Mouse (Mus musculus) spleen, postnatal 10 days (tissue): ENCODE data around the gene Col4a3bp.

Source experiments
- DNase-seq, 2 experiments: peaks; one replicate each; pipeline ENCODE4 v3.0.0; 2021 to 2022; ENCODE audit warnings: low spot score in 2 of 2

Gene Col4a3bp

DNA sequence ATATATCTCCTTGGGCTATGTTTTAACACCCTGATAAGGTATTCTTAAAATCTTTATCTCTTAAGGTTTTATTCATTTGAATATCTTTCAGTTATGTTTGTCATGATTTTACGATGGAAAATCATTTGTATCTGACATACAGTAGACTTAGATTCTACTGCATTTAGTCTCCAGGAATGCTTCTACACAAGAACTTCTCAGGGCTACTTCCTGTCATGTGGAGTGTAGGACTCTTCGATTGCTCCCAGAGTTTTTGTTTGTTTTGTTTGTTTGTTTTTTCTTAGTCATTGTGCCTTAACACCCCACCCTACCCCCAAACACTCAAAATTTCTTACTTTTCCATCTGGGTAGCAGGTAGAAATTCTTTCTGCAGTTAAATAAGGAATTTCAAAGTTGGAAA is 1.0 kb upstream of the Col4a3bp start:
- no peak for DNase-seq

DNA sequence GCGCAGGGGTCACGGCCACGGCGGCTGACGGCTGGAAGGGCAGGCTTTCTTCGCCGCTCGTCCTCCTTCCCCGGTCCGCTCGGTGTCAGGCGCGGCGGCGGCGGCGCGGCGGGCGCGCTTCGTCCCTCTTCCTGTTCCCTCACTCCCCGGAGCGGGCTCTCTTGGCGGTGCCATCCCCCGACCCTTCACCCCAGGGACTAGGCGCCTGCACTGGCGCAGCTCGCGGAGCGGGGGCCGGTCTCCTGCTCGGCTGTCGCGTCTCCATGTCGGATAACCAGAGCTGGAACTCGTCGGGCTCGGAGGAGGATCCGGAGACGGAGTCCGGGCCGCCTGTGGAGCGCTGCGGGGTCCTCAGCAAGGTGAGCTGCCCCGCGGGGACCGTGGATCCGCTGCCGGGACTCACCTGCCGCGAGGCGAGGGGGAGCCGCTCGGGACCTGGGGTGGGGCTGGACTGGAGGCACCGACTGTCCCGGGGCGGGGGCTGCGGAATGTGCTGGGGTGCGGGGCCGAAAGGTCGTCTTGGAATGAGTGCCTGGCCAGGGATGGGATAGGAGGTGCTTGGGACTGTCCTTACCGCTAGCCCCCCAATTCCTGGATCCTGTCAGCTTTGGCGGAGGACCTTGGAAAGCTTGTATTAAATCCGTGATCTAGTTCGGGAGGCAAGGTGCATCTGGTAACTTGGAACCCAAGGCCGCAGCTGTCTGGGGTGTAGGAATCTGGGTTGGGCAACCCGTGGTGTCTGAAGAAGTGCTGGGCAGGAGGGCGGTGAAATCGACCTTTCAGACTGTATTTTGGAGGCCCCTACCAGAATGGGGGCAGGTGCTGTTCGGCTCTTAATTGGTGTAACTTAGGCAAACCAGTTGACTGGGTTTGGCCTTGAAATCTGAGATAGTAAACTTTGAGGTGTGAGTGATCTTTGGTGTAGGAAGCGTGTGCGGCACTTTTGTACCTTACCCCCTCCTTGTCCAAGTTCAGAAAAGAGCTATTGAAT is 778 bp downstream of the Col4a3bp start:
- peak in 1 of 2 experiments; percentile 86 for DNase-seq

DNA sequence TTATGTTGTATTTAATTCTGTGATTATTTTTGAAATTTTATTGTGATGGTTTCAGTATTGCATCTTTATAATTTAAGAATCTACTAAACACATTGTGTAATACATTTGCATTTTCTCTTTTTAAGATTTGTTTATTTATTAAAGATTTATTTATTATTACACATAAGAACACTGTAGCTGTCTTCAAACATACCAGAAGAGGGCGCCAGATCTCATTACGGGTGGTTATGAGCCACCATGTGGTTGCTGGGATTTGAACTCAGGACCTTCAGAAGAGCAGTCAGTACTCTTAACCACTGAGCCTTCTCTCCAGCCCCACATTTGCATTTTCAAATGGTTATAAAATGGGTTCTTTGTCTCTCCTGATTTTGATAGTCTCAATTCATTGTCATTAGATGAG is 2.1 kb downstream of the Col4a3bp start:
- peak in 1 of 2 experiments; percentile 16 for DNase-seq

DNA sequence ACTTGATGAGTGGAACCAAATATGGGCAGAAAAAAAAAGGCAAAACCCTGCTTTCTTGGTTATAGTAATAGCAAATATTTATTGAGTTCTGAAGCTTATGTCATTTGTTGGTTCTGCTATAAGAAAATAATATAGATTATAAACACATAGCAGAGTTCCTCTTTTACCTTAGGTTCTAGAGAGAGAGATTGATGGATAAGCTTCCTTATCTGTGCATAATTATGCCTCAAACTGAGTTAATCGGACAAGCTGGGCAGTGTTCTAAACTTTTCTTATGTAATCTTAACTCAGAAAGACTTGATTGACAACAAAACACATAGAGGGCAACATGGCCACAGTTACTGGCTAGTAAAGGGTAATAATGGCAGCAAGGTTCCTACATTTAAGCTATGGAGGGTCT is 4.8 kb downstream of the Col4a3bp start:
- no peak for DNase-seq

DNA sequence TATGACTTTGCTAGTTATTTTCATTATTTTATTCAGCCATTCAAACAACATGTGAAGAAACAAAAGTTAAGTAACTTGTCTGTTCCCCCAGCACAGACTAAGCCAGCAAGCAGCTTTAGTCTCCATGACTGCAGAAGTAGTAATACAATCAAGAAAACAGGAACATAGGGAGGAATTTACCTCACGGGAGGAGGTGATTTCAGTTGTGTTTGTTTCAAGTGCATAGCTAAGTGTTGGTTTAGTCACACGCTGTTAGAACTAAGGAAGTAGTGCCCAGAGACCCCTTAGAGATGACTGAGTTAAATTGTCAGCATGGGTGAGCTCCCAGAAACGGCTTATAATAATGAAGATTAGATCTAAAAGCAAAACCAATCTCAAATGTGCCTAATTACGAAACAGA is 5.5 kb downstream of the Col4a3bp start:
- DNase-seq = no peak

DNA sequence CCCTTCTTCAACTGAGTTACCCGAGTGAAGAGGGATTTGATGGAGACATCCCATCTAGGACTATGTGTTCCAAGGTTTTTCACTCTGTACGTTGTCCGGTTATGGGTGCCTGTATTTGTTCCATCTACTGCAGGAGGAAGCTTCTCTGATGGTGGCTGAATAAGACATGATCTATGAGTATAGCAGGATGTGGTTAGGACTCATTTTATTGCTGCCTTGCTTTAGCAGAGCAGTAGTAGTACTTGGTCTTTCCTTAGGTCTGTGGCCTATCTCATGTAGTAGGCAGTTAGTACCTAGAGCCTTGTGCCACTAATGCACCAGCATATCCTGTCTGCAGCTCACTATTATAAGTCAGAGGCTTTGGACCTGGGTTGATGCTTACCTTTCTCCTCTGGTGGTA is 12.7 kb downstream of the Col4a3bp start:
- DNase-seq = no peak

DNA sequence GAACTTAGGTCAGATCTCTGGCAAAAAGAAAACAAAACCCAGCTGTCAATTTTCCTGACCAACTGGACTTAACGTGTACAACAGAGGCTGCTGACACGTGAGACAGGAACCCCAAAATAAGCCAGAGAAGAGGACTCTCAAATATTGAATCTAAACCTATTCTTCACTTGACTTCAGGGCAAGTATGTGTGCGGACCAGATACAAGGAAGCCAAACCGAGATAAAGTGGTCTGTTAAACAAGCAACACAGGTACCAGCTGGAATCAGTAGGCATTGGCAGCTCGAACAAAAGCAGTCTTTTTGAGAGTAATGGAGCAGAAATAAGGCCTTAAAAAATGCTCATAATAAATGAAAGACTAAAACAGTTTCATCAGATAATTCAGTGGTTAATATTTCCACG is 25.6 kb downstream of the Col4a3bp start:
- DNase-seq = no peak

DNA sequence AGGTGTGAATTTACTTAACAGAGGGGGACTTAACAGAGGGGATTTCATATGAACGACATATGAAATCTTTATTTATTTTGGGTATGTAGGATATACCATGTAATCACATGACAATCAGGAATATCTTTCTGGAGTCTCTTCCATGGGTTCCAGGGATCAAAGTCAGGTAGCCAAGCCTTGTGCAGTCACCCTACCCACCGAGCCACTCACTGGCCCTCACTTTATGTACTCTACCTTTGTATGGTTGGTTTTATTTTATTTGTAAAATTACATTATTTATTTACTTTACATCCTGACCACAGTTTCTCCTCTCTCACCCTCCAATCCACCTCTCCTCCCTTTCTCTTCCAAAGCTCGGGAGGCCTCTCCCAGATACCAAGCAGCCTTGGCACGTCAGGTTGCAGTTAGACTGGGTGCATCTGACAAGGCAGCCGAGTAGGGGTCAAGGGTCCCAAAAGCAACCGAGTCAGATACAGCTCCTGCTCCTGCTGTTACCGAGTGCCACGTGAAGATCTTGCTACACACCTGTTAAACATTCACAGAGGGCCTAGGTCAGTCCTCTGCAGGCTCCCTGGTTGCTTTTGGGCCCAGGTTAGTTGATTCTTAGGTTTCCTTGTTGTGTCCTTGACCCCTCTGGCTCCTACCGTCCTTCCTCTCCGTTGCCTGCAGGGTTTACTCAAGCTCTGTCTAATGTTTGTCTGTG is 28.0 kb downstream of the Col4a3bp start:
- DNase-seq = no peak

DNA sequence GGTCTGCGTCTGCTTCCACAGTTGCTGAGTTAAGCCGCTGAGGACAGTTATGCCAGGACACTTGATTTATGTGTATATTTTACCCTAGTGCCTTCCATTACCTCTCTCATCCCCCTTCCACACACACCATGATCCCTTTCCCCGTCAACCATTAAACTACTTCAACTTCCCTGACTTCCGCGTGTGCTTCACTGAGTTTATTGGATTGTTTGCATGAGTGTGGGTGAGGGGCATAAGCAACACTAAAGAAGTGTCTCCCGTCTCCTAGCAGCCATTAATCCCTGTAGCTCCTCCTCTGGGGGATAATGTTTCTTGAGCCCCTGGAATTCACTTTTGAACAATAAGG is 28.6 kb downstream of the Col4a3bp start:
- DNase-seq = no peak

DNA sequence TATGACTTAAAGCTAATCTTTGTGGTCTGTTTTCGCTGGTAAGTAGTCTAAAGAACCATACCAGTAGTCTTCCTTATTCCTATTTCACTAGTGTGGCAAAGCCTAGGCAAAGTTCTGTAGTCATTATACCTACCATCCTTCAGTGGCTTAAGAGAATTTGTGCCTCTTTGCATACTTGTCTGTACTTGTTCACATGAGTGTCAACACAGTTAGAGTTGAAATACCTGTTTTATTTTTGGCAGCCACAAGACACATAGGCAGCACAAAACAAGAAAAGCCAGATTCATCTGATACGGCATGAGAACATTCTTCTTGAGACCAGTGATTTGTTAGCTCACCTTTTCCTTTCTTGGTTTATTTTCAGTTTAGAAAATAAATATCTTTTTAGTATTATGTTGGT is 31.8 kb downstream of the Col4a3bp start:
- no peak for DNase-seq

DNA sequence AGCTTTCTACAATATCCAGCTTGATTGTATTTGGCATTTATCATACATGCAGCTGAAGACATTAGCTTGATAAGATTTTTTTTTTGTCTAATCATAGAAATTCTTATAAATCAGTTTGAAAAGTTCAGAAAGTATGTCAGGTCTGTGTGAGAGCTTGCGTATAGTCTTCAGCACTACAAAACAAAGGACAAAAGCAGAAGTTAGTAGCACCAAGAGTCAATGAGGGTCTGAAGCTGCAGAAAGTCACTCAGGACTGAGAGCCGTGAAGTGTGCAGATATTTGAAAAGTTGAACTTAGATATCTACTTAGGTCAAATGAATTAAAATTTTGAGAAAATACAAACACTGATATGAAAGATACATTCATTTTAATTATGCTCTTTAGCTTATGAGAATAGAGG is 36.7 kb downstream of the Col4a3bp start:
- DNase-seq = no peak

DNA sequence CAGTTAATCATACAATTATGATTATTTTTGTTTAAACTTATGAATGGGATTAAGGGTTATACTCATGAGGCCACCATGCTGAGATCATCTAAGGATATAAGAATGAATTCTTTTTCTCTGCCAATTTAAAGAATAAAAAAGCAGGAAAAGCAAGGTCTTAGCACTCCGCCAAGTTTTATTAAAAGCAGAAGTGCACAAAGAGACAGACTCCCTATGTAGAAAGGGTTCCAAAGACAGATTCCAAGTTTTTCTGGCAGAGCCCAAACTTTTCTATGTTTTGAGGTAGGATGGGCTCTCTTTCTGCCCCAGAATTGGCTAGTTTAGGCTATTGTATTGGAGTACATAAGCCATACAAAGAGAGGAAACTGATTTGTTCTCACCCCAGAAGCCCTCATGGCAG is 37.6 kb downstream of the Col4a3bp start:
- no peak for DNase-seq

DNA sequence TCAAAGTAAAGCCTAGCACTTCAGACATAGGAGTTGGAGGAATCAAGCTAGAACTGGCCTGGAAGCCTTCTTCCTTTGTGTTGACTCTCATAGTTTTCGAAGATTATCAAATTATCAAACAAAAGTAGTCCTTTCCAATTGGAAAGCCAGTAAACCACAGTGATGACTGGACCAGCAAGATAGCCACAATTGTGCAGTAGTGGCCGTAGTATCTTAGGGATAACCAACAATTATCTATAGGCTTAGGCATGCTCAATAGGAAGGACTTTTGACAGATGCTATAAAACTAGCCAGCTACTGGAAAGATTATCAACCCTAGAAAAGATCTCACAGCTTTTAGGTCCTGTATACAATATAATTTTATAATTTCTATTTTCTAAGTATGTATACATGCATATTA is 41.8 kb downstream of the Col4a3bp start:
- DNase-seq = no peak

DNA sequence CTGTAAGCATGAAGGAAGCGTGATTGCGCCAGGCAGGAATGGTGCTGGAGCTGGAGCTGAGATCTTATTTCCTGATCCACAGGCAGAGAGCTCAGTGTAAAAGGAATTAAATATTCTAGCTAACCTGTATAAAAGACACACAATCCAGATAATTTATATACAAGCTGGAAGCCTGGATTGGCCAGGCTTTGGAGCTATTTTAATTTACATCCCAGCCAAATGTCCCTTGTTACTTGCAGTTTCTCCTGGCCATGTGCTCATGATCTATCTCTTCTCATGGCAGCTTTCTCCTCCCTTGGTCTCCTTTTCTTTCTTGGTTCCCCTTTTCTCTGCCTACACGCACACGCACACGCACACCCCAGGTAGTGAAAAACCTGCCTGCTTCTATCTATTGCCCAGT is 44.1 kb downstream of the Col4a3bp start:
- DNase-seq = no peak

DNA sequence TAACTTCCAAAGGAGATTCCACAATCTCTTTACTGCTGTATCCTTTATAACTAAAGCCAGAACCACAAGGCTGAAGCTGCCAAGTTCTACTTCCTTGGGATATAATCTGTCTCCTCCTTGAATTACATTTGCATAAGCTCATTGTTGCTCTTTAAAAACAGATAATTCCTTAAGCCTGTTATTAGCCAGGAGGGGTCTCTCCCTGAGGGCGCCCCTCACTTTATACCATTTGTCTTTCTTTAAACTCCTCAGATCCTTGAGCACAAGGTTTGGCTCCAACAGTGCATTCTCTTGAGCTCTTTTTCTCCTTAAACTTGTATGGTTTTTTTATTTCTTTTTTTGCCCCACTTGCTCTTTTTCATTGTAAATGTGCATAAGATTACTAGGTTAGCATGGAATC is 46.2 kb downstream of the Col4a3bp start:
- no peak for DNase-seq

DNA sequence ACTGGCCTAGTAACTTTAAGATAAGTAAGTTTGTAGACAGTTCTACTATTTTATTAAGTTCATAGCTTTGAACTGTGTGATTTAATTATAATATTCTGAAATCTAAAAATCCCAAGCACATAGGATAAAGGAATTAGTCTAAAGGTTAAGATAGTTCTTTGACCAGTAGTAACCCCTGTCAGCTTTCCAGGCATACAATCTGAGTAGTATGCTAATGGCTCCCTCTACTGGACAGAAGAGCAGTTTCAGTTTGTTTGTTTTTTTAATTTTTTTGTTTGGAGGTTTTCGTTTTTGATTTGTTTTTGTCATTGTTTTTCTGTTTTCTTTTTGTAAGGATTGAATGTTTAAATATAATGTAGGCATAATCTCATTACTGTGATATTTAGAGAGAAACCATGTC is 51.2 kb downstream of the Col4a3bp start:
- DNase-seq = no peak

DNA sequence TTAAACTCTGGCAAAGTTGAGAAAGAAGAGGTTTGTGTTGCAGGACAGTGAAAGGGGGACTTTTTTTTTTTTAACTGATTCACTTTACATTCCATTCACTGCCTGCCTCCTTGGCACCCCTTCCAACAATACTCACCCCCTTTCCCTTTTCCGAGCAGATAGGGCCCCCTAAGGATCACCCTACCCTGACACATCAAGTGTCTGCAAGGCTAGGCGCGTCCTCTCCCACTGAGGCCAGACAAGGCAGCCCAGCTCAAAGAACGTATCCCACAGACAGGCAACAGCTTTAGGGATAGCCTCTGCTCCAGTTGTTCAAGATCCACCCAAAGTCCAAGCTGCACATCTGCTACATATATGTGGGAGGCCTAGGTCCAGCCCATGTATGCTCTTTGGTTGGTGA is 51.7 kb downstream of the Col4a3bp start:
- DNase-seq = no peak

DNA sequence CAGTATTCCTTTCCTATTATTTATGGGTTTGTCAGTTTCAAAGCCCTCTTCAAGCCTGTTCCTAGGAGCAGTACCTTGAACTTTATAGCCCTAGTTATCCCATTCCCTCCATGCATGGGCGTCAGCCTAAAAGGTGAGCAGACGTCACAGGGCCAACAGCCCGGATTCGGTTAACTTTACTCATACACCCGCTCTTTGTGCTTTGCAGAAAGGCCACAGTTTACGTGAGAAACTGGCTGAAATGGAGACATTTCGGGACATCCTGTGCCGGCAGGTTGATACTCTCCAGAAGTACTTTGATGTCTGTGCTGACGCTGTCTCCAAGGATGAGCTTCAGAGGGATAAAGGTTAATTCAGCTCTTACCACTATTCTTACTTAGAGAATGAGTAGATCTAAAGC is 56.8 kb downstream of the Col4a3bp start:
- DNase-seq = no peak

DNA sequence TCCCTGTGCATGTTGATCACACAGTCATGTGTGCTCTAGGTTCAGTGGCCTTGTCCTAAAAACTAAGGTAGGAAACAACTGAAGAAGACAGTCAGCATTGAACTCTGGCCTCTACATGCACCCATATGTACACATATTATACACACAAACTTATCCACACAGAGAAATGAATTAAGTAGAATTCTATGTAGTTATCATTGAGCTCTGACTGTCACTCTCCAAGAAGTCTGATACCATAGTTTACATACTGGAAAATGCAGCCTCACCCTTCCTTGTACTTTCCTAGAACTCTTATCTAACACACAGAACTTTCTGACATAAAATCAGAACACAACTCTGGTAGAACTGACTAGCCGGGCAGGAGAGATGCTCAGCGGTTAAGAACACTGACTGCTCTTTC is 61.8 kb downstream of the Col4a3bp start:
- no peak for DNase-seq

DNA sequence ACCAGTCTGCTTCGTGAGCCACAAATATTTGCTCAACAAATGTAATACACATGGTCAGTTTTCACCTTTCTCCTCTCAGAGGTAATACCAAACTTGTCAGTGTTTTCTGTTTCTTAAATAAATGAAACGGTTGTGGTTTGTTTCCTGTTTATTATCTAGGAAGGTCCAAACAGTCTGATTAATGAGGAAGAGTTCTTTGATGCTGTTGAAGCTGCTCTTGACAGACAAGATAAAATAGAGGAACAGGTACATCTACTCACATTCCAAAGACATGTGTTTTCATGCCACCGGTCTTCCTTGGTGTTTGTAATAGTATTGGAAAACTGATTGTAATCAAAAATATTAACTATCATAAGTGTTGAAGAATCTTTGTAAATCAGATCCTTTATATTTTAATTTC is 72.2 kb downstream of the Col4a3bp start:
- no peak for DNase-seq

DNA sequence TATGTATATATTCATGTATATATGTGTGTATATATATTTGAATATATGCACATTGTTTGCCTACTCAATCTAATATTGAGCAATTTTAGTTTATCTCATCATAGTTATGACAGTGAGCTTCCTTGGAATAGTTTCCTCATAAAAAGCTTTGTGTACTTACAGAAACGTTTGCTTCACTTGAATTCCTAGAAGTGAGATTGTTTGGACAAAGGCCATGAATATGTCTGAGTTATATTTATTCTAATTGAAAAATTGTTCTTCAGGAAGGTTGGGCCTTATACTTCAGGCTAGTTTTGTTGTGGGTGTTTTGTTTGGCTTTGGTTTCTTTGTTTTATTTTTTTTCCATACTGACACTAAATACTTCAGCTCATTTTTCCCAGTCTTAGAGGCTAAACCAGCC is 78.5 kb downstream of the Col4a3bp start:
- DNase-seq = no peak

DNA sequence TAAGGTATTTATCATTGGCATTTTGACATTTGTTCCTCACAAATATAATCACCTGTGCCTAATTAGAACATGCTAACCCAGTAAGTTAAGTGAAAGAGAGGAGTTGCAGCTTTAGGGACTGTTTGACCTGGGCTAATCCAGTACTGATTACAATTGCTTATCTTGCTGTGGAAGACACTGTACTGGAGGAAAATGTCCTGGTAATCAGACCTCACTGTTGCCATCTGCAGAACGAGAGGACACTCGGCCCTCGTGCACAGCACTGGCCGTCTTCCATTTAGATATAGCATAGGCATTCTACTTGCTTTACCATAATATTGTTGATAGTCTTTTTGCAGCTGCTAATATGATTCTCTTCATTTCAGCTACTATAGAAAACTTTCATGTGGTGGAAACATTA is 88.0 kb downstream of the Col4a3bp start:
- no peak for DNase-seq

DNA sequence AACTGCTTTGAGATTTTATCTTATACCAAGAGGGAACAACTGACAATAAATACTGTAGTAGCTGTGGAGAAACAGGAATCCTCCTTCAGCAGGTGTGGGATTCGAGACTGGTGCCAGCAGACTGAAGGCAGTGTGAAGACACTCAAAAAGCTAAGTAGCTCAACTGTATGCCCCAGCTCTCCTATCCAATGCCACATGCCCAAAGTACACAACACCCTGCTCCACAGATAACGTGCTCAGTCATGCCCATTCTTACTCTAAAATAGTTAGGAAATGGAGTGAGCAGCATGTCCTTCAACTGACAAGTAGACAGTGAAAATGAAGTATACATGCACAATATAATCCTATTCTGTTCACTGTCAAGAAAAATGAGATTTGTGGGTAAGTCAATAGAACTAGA is 101.8 kb downstream of the Col4a3bp start:
- no peak for DNase-seq
